Mouse (Mus musculus): ENCODE results near the gene Csdc2.
"Not testable (repeated sequence)": the region's sequence is repeated elsewhere in the genome, so short reads cannot be mapped to it uniquely, and the experiment has no call there.

Gene Csdc2

DNA sequence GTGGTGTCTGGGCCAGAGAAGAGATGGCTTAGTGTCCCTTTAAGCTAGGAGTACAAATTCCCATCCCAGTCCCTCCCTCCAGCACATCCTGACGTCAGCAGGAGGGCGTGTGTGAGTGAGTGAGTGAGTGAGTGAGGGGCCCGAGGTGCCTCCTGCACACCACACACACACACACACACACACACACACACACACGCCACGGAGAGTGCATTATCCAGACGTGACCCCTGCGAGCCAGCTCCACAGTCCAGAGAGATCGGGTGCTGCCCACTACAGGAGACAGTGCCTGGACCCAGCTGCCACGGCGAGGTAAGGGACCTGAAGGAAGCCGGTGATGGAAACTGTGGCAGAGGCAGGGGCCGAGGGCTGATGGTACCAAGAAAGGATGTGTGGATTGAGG is at the start of gene Csdc2:
TSS of gene Csdc2 (plus strand) at position 81 of the 400 bp plus-strand sequence.
- DNase-seq (ENCODE audit: low spot score in 2 of 2) = peak; percentile 62 to 69

DNA sequence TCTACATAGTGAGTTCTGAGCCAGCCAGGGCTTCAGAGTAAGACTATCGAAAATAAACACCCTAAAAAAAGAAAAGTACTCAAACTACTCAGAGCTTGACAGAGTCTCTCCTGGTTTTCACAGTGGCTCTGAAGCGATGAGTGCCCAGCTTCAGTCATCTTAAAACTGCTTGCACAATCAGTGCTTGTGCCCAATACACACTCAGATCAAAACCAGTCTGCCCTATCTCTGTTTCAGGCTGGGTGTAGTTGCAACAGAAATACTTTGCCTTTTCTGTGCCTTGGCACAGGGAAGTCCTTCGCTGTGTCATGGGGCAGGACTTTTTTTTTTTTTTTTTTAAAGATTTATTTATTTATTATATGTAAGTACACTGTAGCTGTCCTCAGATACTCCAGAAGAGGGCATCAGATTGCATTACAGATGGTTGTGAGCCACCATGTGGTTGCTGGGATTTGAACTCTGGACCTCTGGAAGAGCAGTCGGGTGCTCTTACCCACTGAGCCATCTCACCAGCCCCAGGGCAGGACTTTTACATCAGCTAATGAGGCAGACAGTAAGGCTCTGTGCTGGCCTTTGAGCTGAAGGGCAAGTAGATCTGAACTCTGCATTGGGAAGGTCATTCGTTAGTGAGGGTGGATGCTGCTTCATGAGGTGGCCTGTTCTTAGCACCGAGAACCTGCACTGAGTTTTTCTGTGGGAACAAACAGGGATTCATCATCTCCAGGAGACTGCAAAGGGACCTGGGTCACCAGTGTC is 49.6 kb upstream of the Csdc2 start:
- no peak for DNase-seq (ENCODE audit: low spot score in 2 of 2)

DNA sequence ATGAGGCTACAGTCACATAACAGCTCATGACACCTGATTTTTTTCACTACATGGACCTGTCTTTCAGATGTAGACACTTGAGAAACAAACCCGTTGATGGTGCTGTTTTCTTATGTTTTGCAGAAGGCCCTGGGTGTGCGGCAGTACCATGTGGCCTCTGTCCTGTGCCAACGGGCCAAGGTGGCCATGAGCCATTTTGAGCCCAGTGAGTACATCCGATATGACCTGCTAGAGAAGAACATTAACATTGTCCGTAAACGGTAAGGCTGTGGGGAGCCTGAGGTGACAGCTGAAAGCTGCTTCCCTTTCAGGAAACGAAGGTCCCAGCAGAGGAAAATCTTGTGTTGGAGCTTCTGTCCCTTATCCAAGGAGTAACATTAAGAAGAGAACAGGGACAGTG is 47.4 kb upstream of the Csdc2 start:
- DNase-seq (ENCODE audit: low spot score in 2 of 2) = no peak

DNA sequence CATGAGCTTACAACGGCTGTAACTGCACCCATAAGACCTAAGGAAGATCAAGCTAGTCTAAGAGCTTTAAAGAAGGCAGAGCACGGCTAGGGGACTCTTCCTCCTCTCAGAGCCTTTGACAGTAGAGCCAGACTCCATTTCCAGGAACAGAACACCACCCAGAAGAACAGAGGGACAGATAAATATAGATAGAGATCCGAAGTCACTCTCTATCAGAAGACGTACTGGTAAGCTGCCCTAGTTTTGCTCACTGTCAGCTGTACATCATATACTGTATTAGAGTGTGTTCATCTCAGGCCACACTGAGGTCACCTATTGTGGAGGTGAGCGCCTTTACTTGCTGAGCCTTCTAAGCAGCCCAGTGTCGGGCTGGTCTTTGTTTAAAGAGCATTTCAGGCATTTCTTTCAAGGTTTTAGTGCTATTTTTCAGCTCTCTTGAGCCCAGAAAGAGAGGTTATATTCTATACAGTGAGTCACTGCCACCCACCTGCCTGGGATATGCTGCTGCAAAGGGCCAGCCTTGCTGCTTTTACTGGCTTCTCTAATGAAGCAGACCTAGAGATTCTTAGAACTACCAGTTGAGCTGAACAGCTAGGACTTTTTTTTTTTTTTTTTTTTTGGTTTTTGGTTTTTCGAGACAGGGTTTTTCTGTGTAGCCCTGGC is 45.3 kb upstream of the Csdc2 start:
- DNase-seq (ENCODE audit: low spot score in 2 of 2) = no peak

DNA sequence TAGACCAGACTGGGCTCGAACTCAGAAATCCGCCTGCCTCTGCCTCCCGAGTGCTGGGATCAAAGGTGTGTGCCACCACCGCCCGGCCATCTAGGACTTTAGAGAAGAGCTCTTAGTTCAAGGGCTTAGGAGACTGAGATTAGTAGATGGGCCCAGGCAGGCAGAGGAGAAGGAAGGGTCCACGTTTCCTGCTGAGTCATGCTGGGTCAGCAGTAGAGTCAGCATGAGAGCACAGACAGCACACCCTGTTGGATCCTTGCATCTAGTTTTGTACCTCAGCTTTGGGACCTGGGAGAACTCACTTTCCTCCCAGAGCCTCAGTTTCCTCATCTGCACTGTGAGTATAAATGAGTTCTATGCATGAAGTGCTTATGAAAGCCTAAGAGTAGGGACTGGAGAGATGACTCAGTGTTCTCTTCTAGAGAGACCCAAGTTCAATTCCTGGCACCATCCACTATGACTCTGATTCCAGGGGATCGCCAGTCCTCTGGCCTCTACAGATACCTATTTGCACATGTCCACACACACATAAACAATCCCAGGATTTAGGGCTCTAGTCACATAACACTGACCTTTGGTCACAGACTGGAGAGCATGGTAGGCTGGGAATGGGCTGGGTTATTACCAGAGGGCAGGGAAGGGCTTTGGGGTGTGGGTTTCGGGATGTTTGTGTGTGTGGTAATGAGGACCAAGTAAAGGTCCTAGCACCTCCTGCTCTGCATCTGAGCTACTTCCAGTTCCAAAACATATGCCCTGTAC is 44.6 kb upstream of the Csdc2 start:
- DNase-seq (ENCODE audit: low spot score in 2 of 2) = no peak

DNA sequence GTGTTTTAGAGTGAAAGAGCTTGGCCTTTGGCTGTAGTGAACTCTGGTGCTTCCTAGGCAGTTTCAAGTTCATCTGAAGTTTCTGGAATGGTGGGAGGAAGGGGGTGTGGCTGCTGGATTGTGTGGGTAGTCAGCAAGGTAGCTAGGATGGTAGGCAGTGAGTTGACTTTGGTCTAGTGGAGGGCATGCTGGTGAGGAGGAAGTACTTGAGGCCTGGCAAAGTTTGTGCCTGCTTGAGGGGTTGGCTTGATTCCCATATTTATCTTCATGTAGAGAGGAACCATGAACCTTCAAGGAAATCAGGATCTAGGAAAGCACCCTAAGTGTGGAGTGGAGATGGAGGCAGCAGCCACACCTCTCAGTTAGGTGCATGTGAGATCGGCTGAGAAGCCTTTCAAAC is 42.6 kb upstream of the Csdc2 start:
- no peak for DNase-seq (ENCODE audit: low spot score in 2 of 2)

DNA sequence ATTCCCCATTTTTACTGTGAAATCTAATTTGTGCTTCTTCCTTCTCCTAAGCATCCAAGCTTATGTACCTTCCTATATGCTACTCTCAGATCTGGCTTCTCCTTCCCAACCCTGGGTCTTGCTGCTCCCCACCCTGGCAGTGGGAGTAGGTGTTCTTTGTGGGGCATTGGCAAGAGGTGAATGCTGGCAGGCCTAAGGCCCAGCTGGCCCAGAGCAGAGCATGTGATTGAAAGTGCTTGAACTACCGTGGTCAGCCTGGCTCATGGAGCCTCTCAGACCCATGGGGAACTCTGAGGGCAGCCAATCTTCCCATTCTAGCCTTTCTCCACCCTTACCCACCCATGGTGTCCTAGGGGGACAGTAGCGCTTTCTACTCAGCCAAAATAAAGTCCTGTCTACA is 40.2 kb upstream of the Csdc2 start:
- DNase-seq (ENCODE audit: low spot score in 2 of 2) = no peak

DNA sequence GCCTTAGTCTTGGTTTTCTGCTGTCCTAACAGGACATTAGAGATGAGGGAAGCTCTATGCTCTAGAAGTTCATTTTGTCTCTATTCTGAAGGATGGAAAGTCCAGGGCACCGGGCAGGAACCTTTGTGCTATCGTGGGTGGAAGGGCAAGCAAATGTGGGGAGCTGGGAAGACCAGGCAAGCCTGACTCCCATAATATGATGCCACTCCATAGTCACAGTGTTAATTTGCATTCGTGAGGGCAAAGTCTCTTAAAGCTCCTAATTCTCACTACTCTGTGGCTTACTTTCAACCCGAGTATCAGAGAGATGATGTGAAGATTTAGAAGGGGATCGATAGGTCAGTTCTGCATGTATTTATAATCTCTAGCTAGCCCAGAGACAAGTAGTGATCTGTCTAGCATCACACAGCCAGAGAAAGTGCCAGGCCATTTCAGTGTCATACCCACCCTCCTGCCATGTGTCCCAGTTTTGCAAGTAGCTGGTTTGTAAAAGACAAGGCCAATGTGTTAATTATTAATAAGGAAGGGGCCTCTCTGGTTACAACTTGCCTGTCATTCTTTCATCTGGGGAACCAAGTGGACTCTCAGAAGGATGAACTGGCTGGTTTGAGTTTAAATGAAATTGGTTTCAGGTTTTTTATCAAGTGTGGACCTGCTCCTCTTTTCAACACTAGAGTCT is 38.8 kb upstream of the Csdc2 start:
- DNase-seq (ENCODE audit: low spot score in 2 of 2) = no peak

DNA sequence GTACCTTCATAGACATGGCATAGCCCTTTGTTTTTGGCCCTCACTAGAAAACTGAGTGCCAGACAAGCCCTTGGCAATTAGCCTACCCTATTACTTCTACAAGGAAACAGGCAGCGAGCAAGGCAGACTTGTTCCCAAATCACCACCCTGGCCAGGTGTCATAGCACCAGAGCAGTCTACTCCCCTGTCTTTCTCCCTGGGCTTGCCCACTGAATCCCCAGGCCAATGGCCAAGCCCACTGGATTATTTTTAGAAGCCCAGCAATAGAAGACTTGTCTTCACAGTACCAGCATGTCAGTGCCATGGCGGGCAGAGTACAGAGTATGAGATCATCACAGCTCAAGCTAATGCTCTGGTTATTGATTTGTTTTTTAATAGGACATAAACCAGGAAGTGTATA is 37.8 kb upstream of the Csdc2 start:
- DNase-seq (ENCODE audit: low spot score in 2 of 2) = no peak

DNA sequence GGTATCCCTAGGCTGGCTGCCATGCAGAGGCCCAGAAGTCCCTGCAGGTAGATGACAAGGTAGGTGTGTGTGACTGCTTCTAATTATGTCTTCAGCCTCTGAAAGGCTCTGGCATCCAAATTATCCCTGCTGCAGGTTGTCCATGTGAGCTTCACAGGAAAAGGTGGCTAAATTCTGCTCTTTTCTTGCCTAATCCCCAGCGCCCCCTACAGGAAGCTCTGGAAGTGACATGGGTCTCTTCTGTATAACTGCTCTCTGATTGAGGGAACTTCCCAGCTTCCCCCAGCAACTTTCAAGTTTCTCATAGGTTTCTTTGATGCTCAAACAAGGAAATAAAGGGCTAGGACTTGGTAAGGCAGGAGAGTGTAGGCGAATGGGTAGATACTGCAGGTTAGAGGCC is 31.6 kb upstream of the Csdc2 start:
- DNase-seq (ENCODE audit: low spot score in 2 of 2) = peak; percentile 35 to 83

DNA sequence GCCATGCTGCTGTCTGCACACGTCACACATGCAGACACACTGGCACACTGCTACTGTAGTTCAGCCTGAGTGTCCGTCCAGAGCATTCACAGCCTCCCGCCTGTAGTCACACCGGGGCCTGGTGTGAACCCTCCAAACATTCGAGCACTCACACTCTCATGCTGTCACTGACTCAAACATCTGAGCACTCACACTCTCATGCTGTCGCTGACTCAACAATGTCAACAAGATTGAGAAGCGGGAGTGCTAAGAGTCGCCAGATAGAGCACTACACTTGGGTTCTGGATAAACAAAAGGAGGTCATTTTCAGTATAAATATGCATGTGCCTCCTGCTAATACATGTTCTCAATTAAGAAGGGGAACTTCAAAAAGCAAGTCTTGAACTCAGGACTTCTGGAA is 28.6 kb upstream of the Csdc2 start:
- DNase-seq (ENCODE audit: low spot score in 2 of 2) = no peak

DNA sequence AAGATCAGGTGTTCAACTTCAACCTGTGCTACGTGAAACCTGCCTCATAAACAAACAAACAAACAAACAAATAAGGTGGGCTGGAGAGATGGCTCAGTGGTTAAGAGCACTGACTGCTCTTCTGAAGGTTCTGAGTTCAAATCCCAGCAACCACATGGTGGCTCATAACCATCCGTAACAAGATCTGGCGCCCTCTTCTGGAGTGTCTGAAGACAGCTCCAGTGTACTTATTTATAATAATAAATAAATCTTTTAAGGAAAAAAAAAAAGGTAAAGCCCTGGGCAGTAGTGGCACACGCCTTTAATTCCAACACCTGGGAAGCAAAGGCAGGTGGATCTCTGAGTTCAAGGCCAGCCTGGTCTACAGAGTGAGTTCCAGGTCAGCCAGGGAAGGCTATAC is 27.8 kb upstream of the Csdc2 start:
- not testable (repeated sequence) for DNase-seq (ENCODE audit: low spot score in 2 of 2)

DNA sequence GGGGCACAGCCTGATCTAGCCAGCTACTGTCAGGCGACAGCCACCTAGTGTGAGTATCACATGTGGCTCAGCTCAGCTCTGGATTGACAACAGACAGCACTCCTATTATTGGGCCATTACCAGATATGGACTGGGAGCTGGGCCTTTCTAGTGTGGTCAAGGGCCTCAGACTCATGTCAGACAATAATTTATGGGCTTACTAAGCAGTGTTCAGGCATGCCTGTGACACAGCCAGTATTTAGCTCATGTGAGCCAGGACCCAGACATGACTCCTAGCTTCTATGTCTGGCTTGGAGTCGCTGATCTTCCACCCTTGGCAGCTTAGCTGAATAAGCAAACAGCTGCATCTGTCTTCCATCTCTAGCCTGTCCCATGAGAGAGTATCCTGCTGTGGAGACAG is 24.1 kb upstream of the Csdc2 start:
- DNase-seq (ENCODE audit: low spot score in 2 of 2) = no peak

DNA sequence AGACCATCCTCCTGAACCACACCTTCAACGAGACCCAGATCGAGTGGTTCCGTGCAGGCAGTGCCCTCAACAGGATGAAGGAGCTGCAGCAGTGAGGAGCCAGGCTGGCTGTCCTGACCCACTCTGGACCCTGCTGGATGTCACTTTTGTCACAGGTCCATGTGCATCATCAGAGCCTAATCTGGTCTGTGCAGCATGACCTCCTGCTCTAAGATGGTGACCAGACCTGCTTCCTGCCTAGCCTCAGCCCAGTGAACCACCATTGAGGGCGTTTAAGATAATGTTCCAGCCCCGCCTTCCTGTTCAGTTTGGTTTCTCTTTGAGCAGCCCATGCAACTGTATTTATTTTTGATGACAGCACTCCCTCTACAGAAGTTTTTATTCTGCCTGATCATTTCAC is 21.9 kb upstream of the Csdc2 start:
- no peak for DNase-seq (ENCODE audit: low spot score in 2 of 2)

DNA sequence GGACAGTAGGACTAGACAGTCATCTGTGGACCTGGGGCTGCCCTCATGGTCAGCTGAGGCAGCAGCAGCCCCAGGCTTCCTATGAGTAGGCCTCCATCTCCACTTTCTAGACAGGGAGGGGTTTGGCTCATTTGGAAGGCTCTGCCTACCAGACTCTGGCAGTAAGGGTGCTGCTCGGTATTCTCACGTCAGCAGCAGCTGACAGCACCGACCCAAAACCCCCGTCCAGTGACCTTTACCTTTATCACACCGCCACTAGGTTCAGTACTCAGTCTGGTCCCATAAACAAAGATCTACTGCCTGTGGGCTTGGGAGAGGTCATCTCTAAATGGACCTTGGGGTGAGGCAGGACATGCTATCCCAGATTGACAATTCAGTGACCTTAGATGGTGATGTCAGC is 20.9 kb upstream of the Csdc2 start:
- no peak for DNase-seq (ENCODE audit: low spot score in 2 of 2)

DNA sequence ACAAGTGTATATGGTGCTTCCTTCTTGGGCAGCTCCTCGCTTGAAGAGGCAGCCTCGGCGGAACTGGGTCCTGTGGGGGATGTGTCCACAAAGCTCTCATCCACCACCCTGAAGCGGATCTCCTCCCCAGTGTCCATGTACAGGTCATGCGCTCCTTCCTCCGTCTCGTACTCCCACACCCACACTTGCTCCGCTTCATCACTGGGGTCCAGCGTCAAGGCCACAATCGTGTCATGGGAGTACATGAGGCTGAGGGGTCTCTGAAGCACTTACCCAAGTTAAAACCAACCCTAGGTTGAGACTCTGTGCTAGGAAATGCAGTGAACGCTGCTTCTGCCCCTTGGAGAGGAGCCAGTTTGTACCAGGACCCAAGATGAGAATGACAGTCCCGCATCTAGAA is 19.4 kb upstream of the Csdc2 start:
- no peak for DNase-seq (ENCODE audit: low spot score in 2 of 2)

DNA sequence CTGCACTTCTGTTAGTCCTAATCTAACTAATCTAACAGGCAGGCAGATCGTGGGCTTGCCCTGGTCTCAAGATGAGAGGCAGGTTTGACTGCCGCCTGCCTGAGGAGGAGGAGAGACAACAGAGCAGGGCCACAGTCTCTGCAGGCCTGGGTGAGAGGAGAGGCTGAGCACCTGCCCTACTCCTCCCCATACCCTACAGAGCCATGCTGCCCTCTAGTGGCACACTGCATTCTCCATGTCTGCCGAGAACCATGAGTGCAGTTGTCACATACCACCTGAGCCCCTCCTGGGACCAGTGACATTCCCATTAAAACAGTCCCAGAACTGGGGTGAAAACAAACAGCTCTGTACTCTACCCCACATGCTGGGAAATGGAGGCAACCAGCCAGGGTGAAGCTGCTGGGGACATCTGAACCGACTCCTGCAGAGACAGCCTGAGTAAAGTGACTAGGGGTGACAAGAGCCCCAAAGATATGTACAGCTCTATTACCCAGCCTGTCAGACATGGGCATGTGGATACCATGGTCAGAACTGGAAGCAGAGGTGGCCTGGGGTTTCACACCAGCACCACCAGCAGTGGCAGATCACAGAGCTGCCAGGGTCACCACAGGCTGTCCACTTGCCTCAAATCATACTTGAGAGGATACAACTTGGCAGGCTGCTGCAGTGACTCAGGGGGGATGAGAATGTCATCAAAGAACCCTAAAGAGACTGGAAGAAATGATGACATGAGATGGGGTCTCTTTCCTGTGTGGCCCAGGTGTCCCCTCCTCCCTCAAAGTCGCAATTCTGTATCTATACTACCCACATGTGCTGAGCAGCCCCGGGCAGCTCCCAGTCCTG is 18.7 kb upstream of the Csdc2 start:
- DNase-seq (ENCODE audit: low spot score in 2 of 2) = peak in 1 of 2 experiments; percentile 72

DNA sequence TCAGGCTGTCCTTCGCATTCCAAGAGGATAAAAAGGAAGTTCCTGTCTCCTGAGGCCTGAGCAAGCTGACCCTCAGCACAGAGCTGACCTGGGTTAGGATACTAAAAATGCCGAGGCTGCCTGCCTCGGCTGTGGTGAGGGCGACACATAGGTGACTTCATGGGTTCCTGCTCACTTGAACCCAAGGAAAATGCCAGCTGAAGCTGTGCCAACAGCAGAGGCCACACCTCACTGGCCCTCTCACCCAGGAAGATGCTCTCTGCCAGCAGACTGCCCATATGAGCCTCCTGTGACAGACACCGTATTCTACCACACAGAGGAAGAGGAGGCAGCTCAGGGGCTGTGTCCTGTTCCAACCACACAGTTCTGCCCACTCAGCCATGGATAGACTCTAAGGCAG is 17.5 kb upstream of the Csdc2 start:
- DNase-seq (ENCODE audit: low spot score in 2 of 2) = no peak

DNA sequence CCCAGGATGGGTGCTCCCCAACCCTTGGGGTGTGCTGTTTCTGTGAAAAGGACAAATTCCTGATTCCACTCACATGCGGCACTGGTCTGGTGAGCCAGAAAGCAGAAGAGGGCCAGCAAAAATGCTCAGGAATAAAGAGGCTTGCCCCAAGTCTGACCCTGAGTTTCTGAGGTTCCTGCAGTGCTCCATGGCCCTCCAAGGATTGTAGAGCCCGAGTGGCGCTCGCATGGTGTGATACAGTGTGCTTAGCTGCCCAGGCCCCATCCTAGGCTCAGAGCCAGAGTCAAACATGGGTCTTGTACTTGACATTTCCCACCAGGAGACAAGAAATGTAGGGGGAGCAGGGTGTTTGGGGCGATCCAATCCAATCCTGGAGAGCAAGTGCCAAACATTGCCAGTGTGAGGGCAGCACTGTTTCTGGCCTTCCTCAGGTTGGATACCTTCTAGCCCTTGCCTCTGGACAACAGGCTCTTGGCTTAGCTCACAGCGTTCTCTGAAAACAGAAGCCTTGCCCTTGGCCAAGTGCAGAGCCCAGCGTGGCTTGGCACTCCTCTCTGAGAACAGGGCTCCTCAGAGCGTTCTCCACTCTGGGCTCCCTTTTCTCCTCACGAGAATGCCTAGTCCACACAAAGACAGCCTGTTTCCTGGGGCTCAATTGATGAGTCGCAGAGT is 15.9 kb upstream of the Csdc2 start:
- no peak for DNase-seq (ENCODE audit: low spot score in 2 of 2)

DNA sequence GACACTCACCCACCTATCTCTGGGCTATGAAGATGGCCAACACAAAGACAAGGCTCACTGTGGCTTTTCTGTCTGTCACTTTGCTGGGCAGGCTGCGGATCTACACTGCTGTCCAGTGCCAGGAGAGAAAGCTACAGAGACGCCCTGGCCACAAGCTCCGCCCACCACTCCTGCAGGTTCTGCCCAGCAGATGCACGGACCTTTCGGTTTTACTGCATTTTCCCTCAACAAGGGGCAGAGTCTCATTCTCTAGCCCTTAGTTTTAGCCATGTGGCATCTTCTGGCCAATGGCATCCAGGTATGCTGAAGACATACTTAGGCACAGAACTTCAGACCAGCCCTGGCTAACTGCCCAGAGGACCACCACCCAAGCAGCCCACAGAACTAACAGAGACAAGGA is 15.3 kb upstream of the Csdc2 start:
- no peak for DNase-seq (ENCODE audit: low spot score in 2 of 2)

DNA sequence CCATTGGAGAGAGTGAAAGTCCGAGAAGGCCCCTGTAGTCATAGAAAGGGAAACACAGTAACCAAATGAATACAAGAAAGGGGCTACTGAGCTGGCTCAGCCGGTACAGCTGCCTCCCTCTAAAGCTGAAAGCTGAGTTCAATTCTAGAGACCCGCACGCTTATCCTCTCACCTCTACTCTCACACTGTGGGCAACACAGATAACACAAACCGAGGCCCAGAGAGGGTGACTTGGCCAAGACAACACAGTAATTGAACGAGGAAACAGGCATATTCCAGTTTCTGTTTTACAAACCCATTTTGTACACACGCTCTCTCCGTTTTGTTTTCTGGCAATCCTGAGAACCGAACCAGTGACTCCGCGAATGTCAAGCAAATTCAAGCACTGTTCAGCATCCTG is 11.6 kb upstream of the Csdc2 start:
- no peak for DNase-seq (ENCODE audit: low spot score in 2 of 2)

Measured in urinary bladder, postnatal 4 days (tissue).